Mouse (Mus musculus) ovary, postnatal 14 days (tissue): ENCODE measurements around the gene Aldh1a2.

Source experiments
- DNase-seq: peaks from one replicate; pipeline ENCODE4 v3.0.0; 2022; ENCODE audit warnings: low spot score

The Aldh1a2 gene

GRCm38 (mm10) chr9:71215248-71216035 lies at the start of gene Aldh1a2:
Aldh1a2 (plus strand) TSS chr9:71215789.
- DNase-seq, result peak; percentile 64

DNA sequence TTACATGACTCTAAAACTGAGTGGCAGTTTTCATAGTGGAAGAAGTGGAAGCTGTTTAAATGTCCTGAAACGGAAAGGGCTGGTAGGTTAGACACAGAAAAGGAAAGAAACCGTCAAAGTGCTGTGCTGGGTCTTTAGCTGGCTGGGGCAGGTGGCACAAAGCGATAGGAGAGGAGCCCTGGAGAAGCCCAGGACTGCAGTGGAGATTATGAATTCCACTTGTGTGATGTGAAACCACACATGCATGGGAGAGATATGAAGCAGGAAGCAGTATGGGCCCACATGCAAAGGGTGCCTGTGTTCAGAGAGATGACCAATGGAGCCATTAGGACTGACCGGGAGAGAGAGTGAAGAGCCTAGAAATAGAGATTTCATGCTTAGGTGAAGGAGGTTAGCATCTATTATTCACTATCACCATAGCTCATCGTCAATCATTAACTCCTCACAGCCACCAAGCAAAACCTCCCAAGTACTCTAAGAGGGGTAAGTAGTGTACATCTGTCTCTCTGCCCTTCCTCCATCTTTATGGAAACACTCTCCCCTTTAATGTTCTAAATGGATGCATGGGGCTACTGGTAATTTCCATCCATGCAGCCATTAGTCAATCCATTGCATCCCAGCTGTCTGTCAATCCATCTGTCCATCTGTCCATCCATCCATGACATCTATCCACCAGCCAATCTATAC lies 49.4 kb upstream of the Aldh1a2 start:
- no peak for DNase-seq

- no peak for DNase-seq
These were observed 48.6 kb upstream of the Aldh1a2 start for GRCm38 (mm10) chr9:71166871-71167465.

GRCm38 (mm10) chr9:71167473-71168215 lies 47.9 kb upstream of the Aldh1a2 start:
- no peak for DNase-seq

- no peak for DNase-seq
These were observed 47.1 kb upstream of the Aldh1a2 start, which contains the start of gene Aqp9 for GRCm38 (mm10) chr9:71168511-71168910. Aqp9 (minus strand) TSS chr9:71168682.

GRCm38 (mm10) chr9:71173533-71173932 lies 42.1 kb upstream of the Aldh1a2 start:
- no peak for DNase-seq

- DNase-seq, result no peak
These were observed 41.1 kb upstream of the Aldh1a2 start for GRCm38 (mm10) chr9:71174316-71174975.

- no peak for DNase-seq
These were observed 39.9 kb upstream of the Aldh1a2 start for GRCm38 (mm10) chr9:71175686-71176085.

DNA sequence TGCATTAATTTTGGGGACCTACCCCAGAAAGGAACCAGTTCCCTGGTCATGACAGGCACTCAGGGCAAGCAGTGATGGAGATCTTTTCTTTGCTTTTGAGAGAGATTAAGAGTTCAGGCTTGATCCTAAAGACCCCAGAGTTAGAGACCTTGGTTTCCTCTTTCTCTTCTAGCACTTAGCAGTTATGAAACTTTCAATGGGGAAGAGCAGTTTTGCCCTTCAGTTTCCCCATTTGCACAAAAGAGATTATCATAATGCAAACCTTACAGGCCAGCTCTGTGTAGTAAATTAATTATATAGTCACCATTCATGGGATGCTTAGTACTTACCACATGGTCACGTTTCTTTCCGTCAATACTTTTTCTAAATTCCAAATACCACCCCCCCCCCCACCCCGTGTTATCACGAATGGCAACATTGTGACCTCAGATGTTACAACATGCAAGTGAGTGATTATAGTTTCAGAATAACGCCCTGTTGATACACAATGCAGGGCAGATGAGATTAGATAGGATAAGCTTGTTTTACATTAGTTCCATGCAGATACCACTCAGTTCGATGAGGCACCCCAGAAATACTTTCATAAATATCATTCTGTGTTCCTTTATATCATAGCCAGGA lies 36.2 kb upstream of the Aldh1a2 start:
- no peak for DNase-seq

- DNase-seq, result no peak
These were observed 35.5 kb upstream of the Aldh1a2 start for GRCm38 (mm10) chr9:71179964-71180700.

DNA sequence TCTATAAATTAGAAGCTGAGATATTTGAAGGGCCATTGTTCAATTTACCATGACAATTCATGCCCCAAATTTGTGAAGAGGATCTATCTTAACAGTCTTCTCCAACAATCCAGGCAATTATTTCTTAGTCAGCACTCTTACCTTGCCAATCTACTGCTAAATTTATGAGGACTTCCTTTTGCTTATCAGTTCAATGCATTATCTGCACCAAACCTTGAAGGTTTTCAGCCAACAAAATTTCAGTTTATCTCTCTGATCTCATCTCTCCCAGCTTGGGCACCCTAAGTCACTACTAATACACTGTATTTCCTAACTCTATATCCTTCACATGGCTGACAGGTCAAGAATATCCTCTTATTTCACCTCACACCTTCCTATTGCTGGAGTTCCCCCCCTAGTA lies 30.3 kb upstream of the Aldh1a2 start:
- no peak for DNase-seq

DNA sequence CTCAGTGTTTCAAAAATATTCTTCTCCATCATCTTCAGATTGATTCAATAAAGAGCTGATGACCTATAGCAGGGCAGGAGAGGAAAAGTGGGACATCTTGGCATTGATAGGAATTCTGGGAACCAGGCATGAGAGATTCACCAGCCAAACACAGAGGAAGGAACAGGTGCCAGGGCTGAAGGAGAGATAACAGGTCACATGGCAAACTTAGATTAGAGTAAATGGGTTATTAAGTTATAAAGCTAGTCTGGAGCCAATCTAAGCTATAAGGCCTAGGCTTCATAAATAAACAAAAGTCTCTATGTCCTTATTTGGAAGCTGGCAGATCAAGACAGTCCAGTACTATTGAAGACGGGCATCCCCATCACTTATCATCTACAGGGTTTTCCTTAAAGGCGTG lies 29.8 kb upstream of the Aldh1a2 start:
- no peak for DNase-seq

DNA sequence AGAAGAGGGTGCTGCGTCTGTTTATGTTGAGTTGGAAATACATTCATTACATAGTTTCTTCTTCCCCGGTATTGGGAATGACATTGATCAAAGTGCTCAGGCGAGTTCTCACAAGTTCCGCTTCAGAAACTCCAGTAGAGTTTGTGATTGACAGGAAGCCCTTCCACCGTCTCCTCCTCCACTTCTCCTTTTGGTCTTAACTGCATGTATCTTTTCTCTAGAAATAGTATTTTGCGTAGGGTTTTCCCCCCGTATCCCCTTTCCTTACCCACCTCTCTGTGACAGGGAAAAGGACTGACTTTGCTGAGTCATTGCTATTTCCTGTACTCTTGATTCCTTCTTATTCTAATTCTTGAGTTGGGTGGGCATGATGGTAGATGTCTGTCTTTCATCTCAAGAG lies 28.2 kb upstream of the Aldh1a2 start:
- no peak for DNase-seq

DNA sequence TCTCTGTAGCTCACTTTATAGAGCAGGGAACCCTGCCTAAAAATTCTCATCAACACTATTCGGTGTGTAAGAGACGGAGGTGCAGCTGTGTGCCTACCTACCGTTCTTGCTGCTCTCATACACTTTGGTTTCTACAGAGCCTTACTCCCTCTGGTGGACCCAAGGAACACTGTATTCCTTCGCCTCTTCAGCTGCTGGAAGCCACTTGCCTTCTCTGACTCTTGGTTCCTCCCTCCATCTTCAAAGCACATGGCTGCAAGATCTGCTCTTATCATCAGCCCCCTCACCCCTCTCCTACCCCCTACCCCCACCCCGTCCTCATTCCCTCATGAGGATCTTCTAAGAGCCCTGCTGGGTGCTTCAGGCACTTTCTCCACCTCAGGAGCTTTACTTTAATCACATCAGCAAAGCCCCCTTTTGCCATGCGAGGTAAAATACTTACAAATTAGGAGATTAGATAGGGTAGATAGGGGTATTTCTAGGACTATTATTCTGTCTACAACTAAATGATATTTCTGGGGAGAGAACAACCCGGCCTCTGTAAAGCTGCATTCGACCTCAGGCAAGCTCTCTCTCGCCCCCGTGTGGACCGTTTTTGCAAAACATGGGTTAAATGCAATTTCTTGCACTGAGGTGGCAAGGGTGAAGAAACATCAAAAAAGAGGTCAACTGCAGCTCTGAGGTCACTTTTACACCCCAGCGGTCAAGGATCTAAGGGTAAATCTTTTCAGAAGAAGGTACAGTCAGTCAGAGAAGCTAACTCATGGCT lies 26.8 kb upstream of the Aldh1a2 start:
- peak; percentile 57 for DNase-seq

DNA sequence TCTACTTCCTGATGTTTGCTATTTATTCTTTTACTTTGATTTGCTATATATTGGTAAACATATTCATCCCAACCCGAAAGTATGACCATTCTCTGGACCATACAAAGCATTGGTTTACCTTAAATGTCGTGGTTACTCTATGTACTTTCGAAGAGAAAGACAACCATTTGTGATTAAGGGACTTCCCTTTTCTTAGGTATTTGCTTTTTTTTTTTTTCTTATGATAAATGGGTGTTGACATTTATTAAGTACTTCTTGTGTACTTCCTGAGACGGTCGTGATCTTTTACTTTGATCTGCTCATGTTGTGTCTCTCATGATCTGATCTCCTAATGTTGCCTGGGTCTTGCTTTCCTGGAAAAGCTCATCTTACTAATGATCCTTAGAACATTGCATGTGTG lies 16.8 kb upstream of the Aldh1a2 start:
- no peak for DNase-seq

DNA sequence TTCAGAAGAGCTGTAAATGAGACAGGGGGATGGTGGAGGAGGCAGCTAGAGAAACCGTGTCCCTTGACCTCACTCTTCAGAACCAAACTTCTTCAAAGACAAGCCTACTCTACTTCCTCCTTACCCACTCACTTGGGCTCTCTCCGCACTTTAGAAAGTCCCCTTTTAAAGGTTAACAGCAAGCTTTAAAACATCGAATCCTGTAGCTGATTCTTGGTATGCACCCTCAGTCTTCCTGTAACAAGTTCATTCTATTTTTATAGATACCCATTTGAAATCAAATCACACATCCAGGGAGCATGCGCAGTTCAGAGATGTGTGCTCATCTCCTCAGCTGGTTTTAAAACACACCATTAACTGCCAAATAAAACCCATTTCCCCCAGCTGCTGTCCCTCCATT lies 13.3 kb upstream of the Aldh1a2 start:
- DNase-seq, result no peak

DNA sequence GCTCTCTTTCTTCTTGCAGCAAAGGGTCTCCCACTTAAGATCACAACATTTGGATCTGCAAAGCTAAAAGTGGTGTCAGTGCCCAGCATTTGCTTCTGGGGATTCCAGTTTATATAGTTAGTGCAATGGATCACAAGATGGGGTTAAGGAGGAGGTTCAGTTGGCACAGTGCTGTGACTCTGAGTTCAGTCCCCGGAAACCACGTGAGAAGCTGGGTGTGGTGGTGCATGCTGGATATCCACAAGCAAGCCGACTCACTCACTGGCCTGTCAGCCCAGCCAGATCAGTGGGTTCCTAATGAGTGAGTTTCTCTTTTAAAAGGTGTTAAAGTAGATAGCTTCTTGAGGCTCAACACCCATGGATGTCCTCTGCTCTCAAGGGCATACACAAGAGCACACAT lies 6.3 kb upstream of the Aldh1a2 start:
- DNase-seq, result no peak

GRCm38 (mm10) chr9:71210870-71211269 lies 4.7 kb upstream of the Aldh1a2 start:
- DNase-seq, result peak; percentile 24

DNA sequence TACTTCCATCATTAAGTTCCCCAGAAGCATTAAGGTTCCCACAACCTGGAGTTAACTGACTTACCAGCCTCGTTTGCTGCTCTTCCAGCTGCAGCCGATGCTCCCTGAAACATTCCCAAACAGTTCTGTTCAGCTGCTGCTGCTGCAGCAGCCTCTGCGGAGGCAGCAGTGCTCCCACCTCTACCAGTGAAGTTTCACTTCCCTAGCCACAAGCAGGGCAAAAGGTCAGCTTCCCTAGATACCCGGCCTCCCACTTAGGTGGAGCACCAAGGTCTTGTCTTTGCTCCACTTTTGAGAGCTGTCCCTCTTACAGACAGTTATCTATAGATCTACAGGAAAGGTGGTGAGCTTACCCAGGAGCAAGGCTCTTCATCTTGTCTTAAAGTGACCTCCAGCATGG lies 2.0 kb upstream of the Aldh1a2 start:
- DNase-seq, result no peak
